Mouse (Mus musculus) embryonic facial prominence, embryonic 15.5 days (tissue): ENCODE results near the gene Mgat1. TPM values are rescaled to one million over a fixed set of nuclear protein-coding genes. Genes with fewer than 3 reads are reported as not detected.
"Not testable (repeated sequence)": the region's sequence is repeated elsewhere in the genome, so short reads cannot be mapped to it uniquely, and the experiment has no call there.

ENCODE experiments used
- ATAC-seq: fragments of 200-750 bp; cut with Nextera tagmentation; 2 replicates; pipeline ENCODE4 v1.8.0; 2017; ENCODE audit warnings: low read depth, moderate TSS enrichment; ENCODE audit not compliant: insufficient number of reproducible peaks, low FRiP score, low TSS enrichment
- H3K27ac ChIP-seq: fragments of 300-500 bp; sonication (generic); replicated peaks from 2 replicates; pipeline ENCODE4 v1.5.1; 2015; ENCODE audit warnings: mild to moderate bottlenecking, inconsistent platforms
- H3K27me3 ChIP-seq: fragments of 300-500 bp; sonication (generic); 2 replicates; pipeline ENCODE4 v1.6.1; 2015; ENCODE audit warnings: inconsistent platforms
- H3K36me3 ChIP-seq: fragments of 300-500 bp; sonication (generic); 2 replicates; pipeline ENCODE4 v1.6.1; 2015; ENCODE audit warnings: mild to moderate bottlenecking, inconsistent platforms
- H3K4me1 ChIP-seq: fragments of 300-500 bp; sonication (generic); 2 replicates; pipeline ENCODE4 v1.6.1; 2015; ENCODE audit warnings: inconsistent platforms
- H3K4me2 ChIP-seq: fragments of 300-500 bp; sonication (generic); replicated peaks from 2 replicates; pipeline ENCODE4 v1.6.1; 2015; ENCODE audit warnings: mild to moderate bottlenecking, inconsistent platforms
- H3K4me3 ChIP-seq: fragments of 300-500 bp; sonication (generic); replicated peaks from 2 replicates; pipeline ENCODE4 v1.5.1; 2015; ENCODE audit warnings: mild to moderate bottlenecking, inconsistent platforms
- H3K9ac ChIP-seq: fragments of 300-500 bp; sonication (generic); 2 replicates; pipeline ENCODE4 v1.6.1; 2015; ENCODE audit warnings: inconsistent platforms
- H3K9me3 ChIP-seq: fragments of 300-500 bp; sonication (generic); replicated peaks from 2 replicates; pipeline ENCODE4 v1.6.1; 2016; ENCODE audit warnings: inconsistent platforms
- WGBS: fragments of 180-500 bp; shearing (Covaris S2); methylation state at CpG from one replicate; pipeline ENCODE4 v1.1.7; 2015; 5-methylcytosine and 5-hydroxymethylcytosine counted together
- polyA plus RNA-seq: library from polyadenylated mRNA; unstranded; fragments of >200 nt; fragmentation: Nextera tagmentation; extraction: Ambion mirVana; gene quantifications from 2 replicates; pipeline ENCODE4 v1.2.1, GENCODE M21; 2015

Gene Mgat1
- polyA plus RNA-seq, 1 experiment from 2014 or later: 71.7 TPM

DNA sequence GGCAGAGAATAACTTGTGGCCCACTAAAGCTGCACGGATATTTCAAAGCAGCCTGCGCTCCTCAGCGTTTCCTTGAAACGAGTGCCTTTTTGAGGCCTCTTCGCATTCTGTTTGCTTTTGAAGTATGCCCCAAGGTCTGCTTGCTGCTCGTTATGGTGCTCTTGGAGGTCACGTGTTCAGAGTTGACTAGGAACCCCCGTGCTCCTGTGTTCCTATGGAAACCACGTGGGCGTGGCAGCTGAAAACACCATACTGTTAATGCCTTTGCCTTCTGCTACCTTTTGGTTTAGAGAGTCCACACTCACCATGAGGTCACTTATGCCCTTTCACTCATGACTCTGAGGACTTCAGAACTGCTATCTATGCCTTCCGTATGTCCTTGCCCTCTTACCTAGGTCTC lies 20.6 kb downstream of the Mgat1 start:
- no peak overlapping the region for H3K9ac ChIP-seq
- 71% methylated on average over 11 of the region's 11 CpGs for WGBS
- H3K27me3 ChIP-seq: no peaks in the 10 kb centered on the region
- no peak for ATAC-seq
- H3K4me1 ChIP-seq: no peaks in the 10 kb centered on the region
- peaks cover 30% of the 10 kb centered on the region for H3K36me3 ChIP-seq
- H3K27ac ChIP-seq: no peak overlapping the region
- no peak overlapping the region for H3K4me2 ChIP-seq
- no peaks in the 10 kb centered on the region for H3K9me3 ChIP-seq
- no peak overlapping the region for H3K4me3 ChIP-seq

GRCm38 (mm10) chr11:49265101-49265500 lies 21.1 kb downstream of the Mgat1 start:
- ATAC-seq: no peak
- no peak overlapping the region for H3K4me3 ChIP-seq
- H3K36me3 ChIP-seq: peaks cover 30% of the 10 kb centered on the region
- H3K4me2 ChIP-seq: no peak overlapping the region
- no peak overlapping the region for H3K9ac ChIP-seq
- H3K27me3 ChIP-seq: no peaks in the 10 kb centered on the region
- no peak overlapping the region for H3K27ac ChIP-seq
- H3K4me1 ChIP-seq: no peaks in the 10 kb centered on the region
- H3K9me3 ChIP-seq: no peaks in the 10 kb centered on the region
- WGBS: 81% methylated on average over 8 of the region's 8 CpGs

DNA sequence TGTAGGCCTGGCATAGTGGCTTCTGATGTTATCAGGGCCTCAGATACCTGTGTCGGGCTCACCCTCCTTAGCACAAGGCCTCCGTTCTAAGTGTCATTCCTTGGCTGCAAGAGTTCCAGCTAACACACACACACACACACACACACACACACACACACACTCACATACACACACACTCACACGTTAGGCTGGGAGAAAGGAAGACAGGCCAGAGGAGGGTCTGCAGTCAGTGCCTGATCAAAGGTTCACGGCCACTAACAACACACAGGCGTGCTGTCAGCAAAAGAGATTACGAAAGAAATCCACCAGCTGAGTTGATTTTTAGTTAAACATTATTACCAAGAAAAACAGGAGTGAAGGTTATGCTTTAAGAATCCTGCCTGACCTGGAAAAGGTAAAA lies 22.7 kb downstream of the Mgat1 start:
- 75% methylated on average over 6 of the region's 6 CpGs for WGBS

GRCm38 (mm10) chr11:49267316-49267715 lies 23.3 kb downstream of the Mgat1 start:
- no peak for ATAC-seq

More for the DNA sequence above, 22.7 kb downstream of the Mgat1 start:
- no peak overlapping the region for H3K9ac ChIP-seq
- no peak overlapping the region for H3K4me2 ChIP-seq
- no peak overlapping the region for H3K27ac ChIP-seq
- no peak for ATAC-seq
- no peak overlapping the region for H3K4me3 ChIP-seq
- no peaks in the 10 kb centered on the region for H3K4me1 ChIP-seq
- no peaks in the 10 kb centered on the region for H3K27me3 ChIP-seq
- H3K36me3 ChIP-seq: peaks cover 16% of the 10 kb centered on the region
- H3K9me3 ChIP-seq: no peaks in the 10 kb centered on the region

GRCm38 (mm10) chr11:49267970-49268579 lies 24.1 kb downstream of the Mgat1 start:
- H3K9me3 ChIP-seq: no peaks in the 10 kb centered on the region
- H3K4me1 ChIP-seq: no peaks in the 10 kb centered on the region
- no peak overlapping the region for H3K9ac ChIP-seq
- H3K27me3 ChIP-seq: no peaks in the 10 kb centered on the region
- 79% methylated on average over 15 of the region's 15 CpGs for WGBS
- no peak overlapping the region for H3K4me3 ChIP-seq
- ATAC-seq: no peak
- H3K4me2 ChIP-seq: no peak overlapping the region
- H3K36me3 ChIP-seq: peaks cover 6% of the 10 kb centered on the region
- H3K27ac ChIP-seq: no peak overlapping the region

More at GRCm38 (mm10) chr11:49267316-49267715, 23.3 kb downstream of the Mgat1 start:
- H3K27ac ChIP-seq: no peak overlapping the region
- H3K4me2 ChIP-seq: no peak overlapping the region
- no peak overlapping the region for H3K4me3 ChIP-seq
- no peaks in the 10 kb centered on the region for H3K27me3 ChIP-seq
- no peaks in the 10 kb centered on the region for H3K9me3 ChIP-seq
- H3K36me3 ChIP-seq: peaks cover 10% of the 10 kb centered on the region
- 84% methylated on average over 10 of the region's 10 CpGs for WGBS
- no peaks in the 10 kb centered on the region for H3K4me1 ChIP-seq
- H3K9ac ChIP-seq: no peak overlapping the region

GRCm38 (mm10) chr11:49269761-49270160 lies 25.8 kb downstream of the Mgat1 start:
- no peak for ATAC-seq
- Histone ChIP-seq H3K9ac (no peak overlapping the region), H3K27ac (no peak overlapping the region), H3K4me1 (no peaks in the 10 kb centered on the region), H3K9me3 (no peaks in the 10 kb centered on the region), H3K4me3 (no peak overlapping the region), H3K36me3 (peaks cover 2% of the 10 kb centered on the region; the same call in 1 of the 2 replicates), H3K4me2 (no peak overlapping the region), H3K27me3 (no peaks in the 10 kb centered on the region)
- 94% methylated on average over 9 of the region's 9 CpGs for WGBS

DNA sequence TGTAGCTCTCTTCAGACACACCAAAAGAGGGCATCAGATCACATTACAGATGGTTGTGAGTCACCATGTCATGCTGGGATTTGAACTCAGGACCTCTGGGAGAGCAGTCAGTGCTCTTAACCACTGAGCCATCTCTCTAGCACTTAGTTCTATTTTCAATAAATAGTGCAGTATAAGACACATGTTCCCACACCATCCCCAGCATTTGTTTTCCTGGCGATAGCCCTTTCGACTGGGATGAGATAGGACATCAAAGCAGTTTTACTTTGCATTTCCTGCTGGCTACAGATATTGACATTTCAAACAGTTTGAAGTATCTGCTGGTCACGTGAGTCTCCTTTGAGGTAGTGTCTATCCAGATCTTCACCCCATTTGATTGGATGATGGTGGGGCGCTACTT lies 26.4 kb downstream of the Mgat1 start:
- H3K9me3 ChIP-seq: no peaks in the 10 kb centered on the region
- no peak overlapping the region for H3K4me2 ChIP-seq
- H3K4me3 ChIP-seq: no peak overlapping the region
- no peaks in the 10 kb centered on the region for H3K36me3 ChIP-seq
- no peak overlapping the region for H3K9ac ChIP-seq
- 85% methylated on average over 4 of the region's 4 CpGs for WGBS
- ATAC-seq: no peak
- no peak overlapping the region for H3K27ac ChIP-seq
- H3K27me3 ChIP-seq: no peaks in the 10 kb centered on the region
- H3K4me1 ChIP-seq: no peaks in the 10 kb centered on the region

- no peaks in the 10 kb centered on the region for H3K27me3 ChIP-seq
- H3K27ac ChIP-seq: no peak overlapping the region
- H3K9me3 ChIP-seq: no peaks in the 10 kb centered on the region
- no peaks in the 10 kb centered on the region for H3K4me1 ChIP-seq
- no peak overlapping the region for H3K9ac ChIP-seq
- no peaks in the 10 kb centered on the region for H3K36me3 ChIP-seq
- H3K4me3 ChIP-seq: no peak overlapping the region
- 27% methylated on average over 7 of the region's 7 CpGs for WGBS
- no peak overlapping the region for H3K4me2 ChIP-seq
- ATAC-seq: no peak; the same call in 1 of the 2 replicates
These were observed 27.3 kb downstream of the Mgat1 start for GRCm38 (mm10) chr11:49271334-49271733.

GRCm38 (mm10) chr11:49273834-49274519 lies 30.0 kb downstream of the Mgat1 start:
- no peak for ATAC-seq
- 56% methylated on average over 11 of the region's 11 CpGs for WGBS

DNA sequence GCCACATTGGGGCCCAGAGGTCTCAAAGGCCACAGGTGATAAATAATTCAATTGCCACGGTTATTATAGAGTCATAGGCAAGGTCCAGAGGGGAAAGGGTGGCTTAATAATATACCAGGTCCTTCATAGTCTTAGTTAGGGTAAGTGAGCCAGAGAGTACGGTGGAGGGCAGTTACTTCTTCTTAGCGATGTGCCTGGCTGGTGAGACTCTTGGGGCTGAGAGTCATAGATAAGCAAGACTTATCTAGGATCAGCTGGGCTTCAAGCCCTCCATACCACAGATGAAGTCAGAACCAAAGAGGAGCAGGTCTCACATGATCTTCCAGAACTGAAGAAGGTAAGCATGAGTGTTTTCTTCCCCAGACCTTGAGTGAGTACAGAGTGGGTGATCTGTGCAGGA lies 34.2 kb downstream of the Mgat1 start, which contains the start of gene Olfr1393:
Olfr1393 (plus strand) TSS at position 83 of the 400 bp plus-strand sequence.
- no peaks in the 10 kb centered on the region for H3K4me1 ChIP-seq
- no peaks in the 10 kb centered on the region for H3K27me3 ChIP-seq
- H3K4me2 ChIP-seq: no peak within 1 kb of the TSS
- no peak within 1 kb of the TSS for H3K4me3 ChIP-seq
- no peak for ATAC-seq
- no peaks in the 10 kb centered on the region for H3K36me3 ChIP-seq
- H3K27ac ChIP-seq: no peak within 1 kb of the TSS
- WGBS: 79% methylated on average over 3 of the region's 3 CpGs
- H3K9ac ChIP-seq: no peak within 1 kb of the TSS
- H3K9me3 ChIP-seq: no peaks in the 10 kb centered on the region

More at GRCm38 (mm10) chr11:49273834-49274519, 30.0 kb downstream of the Mgat1 start:
- no peaks in the 10 kb centered on the region for H3K9me3 ChIP-seq
- H3K4me1 ChIP-seq: no peaks in the 10 kb centered on the region
- H3K27ac ChIP-seq: no peak overlapping the region
- no peak overlapping the region for H3K9ac ChIP-seq
- H3K36me3 ChIP-seq: no peaks in the 10 kb centered on the region
- H3K4me2 ChIP-seq: no peak overlapping the region
- H3K27me3 ChIP-seq: no peaks in the 10 kb centered on the region
- no peak overlapping the region for H3K4me3 ChIP-seq

DNA sequence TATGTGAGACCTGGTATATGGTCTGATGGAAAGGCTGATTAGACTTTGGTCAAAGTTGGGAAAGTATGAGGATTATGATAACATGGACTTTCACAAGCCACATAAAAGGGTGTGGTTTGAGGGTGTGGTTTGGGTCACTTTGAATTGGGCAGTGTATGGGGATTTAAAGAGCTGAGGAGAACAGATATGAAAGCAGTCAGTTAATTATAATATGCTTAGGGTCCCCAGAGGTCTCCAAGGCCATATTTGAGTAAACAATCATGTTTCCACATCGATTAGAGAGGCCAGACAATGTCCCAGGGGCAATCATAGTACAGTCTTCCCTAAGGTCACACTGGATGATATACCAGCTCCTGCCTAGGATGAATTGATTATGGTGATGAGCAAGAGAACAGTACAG lies 41.0 kb downstream of the Mgat1 start, which contains the start of gene Olfr1392:
Olfr1392 (plus strand) TSS at position 301 of the 400 bp plus-strand sequence.
- 50% methylated on average over 1 of the region's 1 CpGs for WGBS
- not testable (repeated sequence) for H3K9ac ChIP-seq, H3K27me3 ChIP-seq, ATAC-seq, H3K4me3 ChIP-seq, H3K4me1 ChIP-seq, H3K36me3 ChIP-seq, H3K9me3 ChIP-seq, H3K27ac ChIP-seq, H3K4me2 ChIP-seq
